Mouse (Mus musculus) E14TG2a.4 (cell line): ENCODE measurements at regions not wholly inside any gene's neighbourhood (a gene's known extent, or its start where the extent isn't known, plus 50 kb on each side); places are given as distances from the start of the nearest gene placed in this dataset.

Source experiments
- H3K27me3 ChIP-seq: 2 replicates; pipeline ENCODE4 v1.6.1; 2014; ENCODE audit warnings: low read length, control low read depth; ENCODE audit not compliant: insufficient read depth
- H3K36me3 ChIP-seq: 2 replicates; pipeline ENCODE4 v1.6.1; 2014; ENCODE audit warnings: low read length, control low read depth; ENCODE audit not compliant: insufficient read depth
- H3K4me1 ChIP-seq: replicated peaks from 2 replicates; pipeline ENCODE4 v1.6.1; 2014; ENCODE audit warnings: low read depth, low read length, control low read depth
- H3K4me3 ChIP-seq: replicated peaks from 2 replicates; pipeline ENCODE4 v1.5.1; 2014; ENCODE audit warnings: mild to moderate bottlenecking, low read length
- H3K9me3 ChIP-seq: 2 replicates; pipeline ENCODE4 v1.6.1; 2014; ENCODE audit warnings: low read length, control low read depth
- CTCF ChIP-seq: conservative IDR thresholded peaks from 2 replicates; pipeline ENCODE4 v1.5.1; 2014; ENCODE audit warnings: low read length
- NANOG ChIP-seq: IDR thresholded peaks from 2 replicates; pipeline ENCODE4 v1.6.1; 2014; ENCODE audit warnings: borderline replicate concordance, low read length, mixed read lengths
- POU5F1 ChIP-seq: IDR thresholded peaks from 2 replicates; pipeline ENCODE4 v1.6.1; 2014; ENCODE audit warnings: low read length, borderline replicate concordance

GRCm38 (mm10) chr14:38062271-38062670 is 927.2 kb upstream of the Ghitm start:
- no peaks in the 10 kb centered on the region for H3K4me1 ChIP-seq
- TF ChIP-seq NANOG: no peak
- no peak for TF ChIP-seq POU5F1
- no peak for TF ChIP-seq CTCF
- H3K27me3 ChIP-seq: no peaks in the 10 kb centered on the region
- no peaks in the 10 kb centered on the region for H3K9me3 ChIP-seq
- H3K36me3 ChIP-seq: no peaks in the 10 kb centered on the region
- no peak overlapping the region for H3K4me3 ChIP-seq

DNA sequence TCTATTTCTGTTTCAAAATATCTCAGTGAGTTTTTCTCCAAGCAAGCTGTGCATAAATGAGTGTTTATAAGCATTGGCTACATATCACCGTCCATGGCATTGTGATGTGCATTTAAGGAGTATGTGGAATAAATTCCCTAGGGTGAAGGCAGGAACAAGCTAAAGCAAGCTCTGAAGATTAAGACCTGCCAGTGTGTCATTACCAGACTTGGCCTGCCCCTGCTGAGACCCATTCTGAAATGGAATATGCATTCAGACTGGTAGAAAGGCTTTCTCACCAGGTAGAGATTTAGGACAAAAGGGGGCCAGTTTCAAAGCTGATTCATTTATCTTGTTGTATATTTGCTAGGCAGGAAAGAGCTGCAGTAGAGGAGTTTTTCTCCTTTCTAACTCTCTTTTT is 918.7 kb upstream of the Ghitm start:
- no peaks in the 10 kb centered on the region for H3K9me3 ChIP-seq
- H3K4me1 ChIP-seq: 0 out of 2 replicates have a peak, but pooled peaks cover 5% of the 10 kb centered on the region
- TF ChIP-seq CTCF: no peak
- no peak for TF ChIP-seq POU5F1
- peak; percentile 55; the same call in 1 of the 2 replicates for TF ChIP-seq NANOG
- no peaks in the 10 kb centered on the region for H3K36me3 ChIP-seq
- no peak overlapping the region for H3K4me3 ChIP-seq
- no peaks in the 10 kb centered on the region for H3K27me3 ChIP-seq
